Mouse (Mus musculus) neural tube, embryonic 12.5 days (tissue): ENCODE measurements around the gene 4921507P07Rik. TPM values are rescaled to one million over a fixed set of nuclear protein-coding genes. Genes with fewer than 3 reads are reported as not detected.

Experiments
- ATAC-seq: fragments of 200-750 bp; cut with Nextera tagmentation; 2 replicates; pipeline ENCODE4 v1.8.0; 2017; ENCODE audit warnings: low read depth, mild to moderate bottlenecking, moderate TSS enrichment, moderate library complexity; ENCODE audit not compliant: low FRiP score
- H3K27ac ChIP-seq: fragments of 300-500 bp; sonication (generic); 2 replicates; pipeline ENCODE4 v1.5.1; 2016
- H3K27me3 ChIP-seq: fragments of 300-500 bp; sonication (generic); replicated peaks from 2 replicates; pipeline ENCODE4 v1.6.1; 2016; ENCODE audit warnings: mild to moderate bottlenecking
- H3K36me3 ChIP-seq: fragments of 300-500 bp; sonication (generic); 2 replicates; pipeline ENCODE4 v1.6.1; 2016; ENCODE audit warnings: mild to moderate bottlenecking
- H3K4me1 ChIP-seq: fragments of 300-500 bp; sonication (generic); 2 replicates; pipeline ENCODE4 v1.6.1; 2016
- H3K4me2 ChIP-seq: fragments of 300-500 bp; sonication (generic); replicated peaks from 2 replicates; pipeline ENCODE4 v1.6.1; 2016; ENCODE audit warnings: mild to moderate bottlenecking
- H3K4me3 ChIP-seq: fragments of 300-500 bp; sonication (generic); 2 replicates; pipeline ENCODE4 v1.5.1; 2016
- H3K9ac ChIP-seq: fragments of 300-500 bp; sonication (generic); 2 replicates; pipeline ENCODE4 v1.6.1; 2016; ENCODE audit warnings: mild to moderate bottlenecking
- H3K9me3 ChIP-seq: fragments of 300-500 bp; sonication (generic); 2 replicates; pipeline ENCODE4 v1.6.1; 2016; ENCODE audit warnings: mild to moderate bottlenecking
- WGBS: fragments of 180-500 bp; shearing (Covaris S2); methylation state at CpG from one replicate; pipeline ENCODE4 v1.1.7; 2016; 5-methylcytosine and 5-hydroxymethylcytosine counted together
- microRNA-seq: library from miRNA; unstranded; fragments of <30 nt; microRNA quantifications from one replicate; pipeline ENCODE4, GENCODE M21; 2017
- polyA plus RNA-seq: library from polyadenylated mRNA; unstranded; fragments of >200 nt; fragmentation: Nextera tagmentation; extraction: Ambion mirVana; gene quantifications from 2 replicates; pipeline ENCODE4 v1.2.1, GENCODE M21; 2016

Gene 4921507P07Rik
- polyA plus RNA-seq, 1 experiment from 2014 or later: 0.90 TPM

- Histone ChIP-seq H3K9ac (no peak overlapping the region), H3K4me1 (no peaks in the 10 kb centered on the region)
- 86% methylated on average over 8 of the region's 8 CpGs for WGBS
Observed at GRCm38 (mm10) chr6:50525846-50526245, 70.6 kb downstream of the 4921507P07Rik start.

DNA sequence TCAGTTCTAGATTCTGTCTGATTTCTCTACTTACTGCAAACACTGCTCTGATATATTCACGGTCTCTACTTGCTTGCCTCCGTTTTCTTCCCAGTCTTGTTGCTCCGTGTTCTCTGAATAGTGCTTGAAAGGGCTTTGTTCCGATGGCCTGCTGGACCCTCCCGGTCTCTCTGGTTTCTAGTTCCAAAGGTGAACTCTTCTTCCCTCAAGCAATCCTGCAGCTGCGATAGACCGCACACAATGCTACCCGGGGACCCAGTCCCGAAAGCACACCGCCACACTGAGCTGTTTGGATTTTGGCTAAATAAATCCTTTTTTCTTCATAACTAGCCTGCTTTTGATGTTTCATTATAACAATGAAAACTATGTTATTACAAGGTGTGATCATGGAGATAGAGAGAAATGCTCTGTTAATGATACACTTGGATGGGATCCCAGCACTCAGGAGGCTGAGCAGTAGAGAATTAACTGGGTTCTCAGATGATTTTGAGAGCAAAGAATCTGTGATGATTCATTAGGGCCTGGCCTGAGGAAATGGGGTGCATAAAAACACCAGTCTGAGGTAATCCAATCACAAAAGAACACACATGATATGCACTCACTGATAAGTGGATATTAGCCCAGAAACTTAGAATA is 72.1 kb downstream of the 4921507P07Rik start:
- 95% methylated on average over 10 of the region's 10 CpGs for WGBS
- no peaks in the 10 kb centered on the region for H3K36me3 ChIP-seq
- H3K4me1 ChIP-seq: no peaks in the 10 kb centered on the region
- H3K27me3 ChIP-seq: no peaks in the 10 kb centered on the region
- no peak overlapping the region for H3K4me3 ChIP-seq
- no peak overlapping the region for H3K9ac ChIP-seq
- no peaks in the 10 kb centered on the region for H3K9me3 ChIP-seq
- H3K27ac ChIP-seq: no peak overlapping the region
- ATAC-seq: no peak
- no peak overlapping the region for H3K4me2 ChIP-seq

More at GRCm38 (mm10) chr6:50525846-50526245, 70.6 kb downstream of the 4921507P07Rik start:
- H3K4me2 ChIP-seq: no peak overlapping the region
- no peaks in the 10 kb centered on the region for H3K9me3 ChIP-seq
- H3K27ac ChIP-seq: no peak overlapping the region
- no peak for ATAC-seq
- no peak overlapping the region for H3K4me3 ChIP-seq
- H3K36me3 ChIP-seq: no peaks in the 10 kb centered on the region
- no peaks in the 10 kb centered on the region for H3K27me3 ChIP-seq

Small RNAs within 50 kb of the gene (microRNA-seq; reads per million reads assigned to microRNA genes)
- not detected for gene Mir6371

Other genes starting within 250 kb of the 4921507P07Rik start
- 5.4 and 5.9 TPM in 2 replicates for gene Osbpl3, start 140.4 kb downstream of the 4921507P07Rik start, polyA plus RNA-seq
- gene Cycs, start 30.1 kb downstream of the 4921507P07Rik start, polyA plus RNA-seq: 69.7 and 74.2 TPM in 2 replicates
- gene Npvf, start 57.8 kb upstream of the 4921507P07Rik start, polyA plus RNA-seq: not detected in 2 replicates